Mouse (Mus musculus): ENCODE data around the gene Tmem72.

The Tmem72 gene

DNA sequence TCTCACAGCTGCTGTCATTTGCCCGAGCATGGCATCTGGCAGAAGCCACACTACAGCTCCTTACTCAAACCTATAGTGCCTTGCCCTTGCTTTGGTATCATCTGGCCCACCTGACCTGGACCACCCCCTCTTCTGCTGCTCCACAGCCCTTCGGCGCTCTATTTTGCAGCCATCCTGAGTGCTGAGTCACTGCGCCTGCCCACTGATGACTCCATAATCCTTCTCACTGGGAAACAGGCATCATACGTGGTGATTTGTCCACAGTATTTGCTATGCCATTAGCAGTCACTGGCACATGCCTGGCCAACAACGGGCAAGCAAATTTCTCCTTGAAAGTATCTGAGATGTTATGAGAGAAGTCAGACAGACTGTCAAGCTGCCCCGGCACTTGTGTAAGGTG lies 66.9 kb downstream of the Tmem72 start:
- no peak for DNase-seq (ENCODE audit: low read depth, low spot score)

DNA sequence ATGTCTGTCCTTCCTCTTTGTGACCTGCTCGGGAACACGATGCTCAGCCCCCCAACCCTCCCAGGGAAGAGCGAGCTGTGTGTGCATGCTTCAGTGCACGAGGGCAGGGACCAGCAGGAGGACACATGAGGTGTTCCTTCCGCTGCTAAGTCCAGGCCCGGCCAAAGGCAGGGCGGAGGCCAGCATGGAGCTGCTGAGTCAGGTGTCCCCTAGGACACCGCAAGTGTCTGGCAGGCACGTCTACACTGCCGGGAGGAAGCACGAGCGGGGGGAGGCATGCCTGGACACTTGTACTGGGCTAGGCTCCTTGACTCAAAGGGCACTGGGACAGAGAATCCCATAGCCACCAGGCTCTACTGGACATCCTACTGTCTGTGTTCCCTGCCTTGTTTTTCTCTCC lies 69.0 kb downstream of the Tmem72 start:
- no peak for DNase-seq (ENCODE audit: low read depth, low spot score)

DNA sequence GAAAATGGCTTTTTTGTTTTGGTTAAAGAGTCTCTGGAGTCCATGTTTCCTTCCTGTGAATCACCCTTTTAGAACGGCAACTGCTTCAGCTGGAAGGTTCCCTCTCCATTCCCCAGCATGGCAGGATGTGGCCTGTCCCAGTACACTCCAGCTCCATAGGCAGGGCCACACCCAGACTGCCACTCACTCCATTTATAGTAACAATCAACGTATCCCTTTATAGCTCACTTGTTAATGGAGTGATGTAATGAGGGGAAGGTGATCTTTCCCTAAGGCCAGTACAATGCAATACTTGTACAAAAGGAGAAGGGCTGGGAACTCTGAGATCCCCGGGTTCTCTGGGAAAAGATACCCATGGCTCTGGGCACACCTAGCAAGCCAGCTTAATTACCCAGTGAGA lies 72.4 kb downstream of the Tmem72 start:
- DNase-seq (ENCODE audit: low read depth, low spot score) = no peak

DNA sequence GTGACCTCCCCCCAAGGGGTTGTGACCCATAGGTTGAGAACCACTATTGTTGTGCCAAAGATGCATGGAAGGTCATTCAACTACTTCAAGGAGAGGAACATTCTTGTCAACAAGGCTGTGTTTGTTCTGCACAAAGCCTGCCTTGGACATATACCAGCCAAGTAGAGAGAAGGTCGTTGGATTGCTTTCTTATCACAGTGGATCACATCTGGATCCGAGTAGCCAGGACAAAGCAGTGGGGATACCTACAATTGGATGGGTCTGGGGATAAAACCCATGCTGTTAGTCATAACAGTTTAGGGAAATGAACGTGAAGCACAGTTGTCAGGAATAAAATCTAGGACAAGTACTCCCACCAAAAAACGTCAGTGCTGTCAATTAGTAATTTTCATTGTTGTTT lies 72.8 kb downstream of the Tmem72 start:
- DNase-seq (ENCODE audit: low read depth, low spot score) = no peak

DNA sequence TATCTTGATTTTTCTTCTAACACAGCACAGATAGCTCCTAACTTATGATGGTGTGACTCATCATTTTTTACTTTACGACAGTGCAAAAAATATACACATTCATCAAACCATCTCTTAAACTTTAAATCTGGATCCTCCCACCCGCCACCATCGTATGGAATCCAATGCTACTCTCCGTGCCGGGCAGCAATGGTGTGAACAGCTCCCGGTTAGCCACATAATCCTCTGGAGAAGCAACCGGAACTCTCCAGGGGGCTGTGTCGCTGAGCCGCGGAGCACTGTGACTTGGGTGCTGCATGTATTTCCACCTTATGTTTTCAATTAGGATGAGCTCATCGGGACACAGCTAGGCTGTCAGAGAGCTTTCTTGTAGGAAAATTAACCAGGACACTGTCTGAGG lies 73.8 kb downstream of the Tmem72 start:
- no peak for DNase-seq (ENCODE audit: low read depth, low spot score)

DNA sequence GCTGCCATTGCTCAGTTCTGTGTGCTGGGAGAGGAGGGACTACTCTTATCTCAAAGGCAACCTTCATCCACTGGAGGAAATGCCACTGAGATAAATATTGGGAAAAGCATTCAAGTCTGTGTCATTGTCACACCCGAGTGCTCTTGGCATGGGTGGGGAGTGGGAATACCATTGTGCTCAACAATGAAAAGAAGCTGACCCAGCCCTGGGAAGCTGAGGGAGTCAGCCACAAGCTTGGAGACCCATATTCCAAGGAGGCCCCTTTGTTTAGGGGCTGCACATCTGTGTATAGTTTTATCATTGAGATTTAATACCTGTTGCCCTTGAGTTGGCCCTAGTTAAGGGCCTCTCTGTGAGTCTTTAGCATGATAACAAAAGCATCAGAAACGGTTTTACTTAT lies 77.0 kb downstream of the Tmem72 start:
- no peak for DNase-seq (ENCODE audit: low read depth, low spot score)

DNA sequence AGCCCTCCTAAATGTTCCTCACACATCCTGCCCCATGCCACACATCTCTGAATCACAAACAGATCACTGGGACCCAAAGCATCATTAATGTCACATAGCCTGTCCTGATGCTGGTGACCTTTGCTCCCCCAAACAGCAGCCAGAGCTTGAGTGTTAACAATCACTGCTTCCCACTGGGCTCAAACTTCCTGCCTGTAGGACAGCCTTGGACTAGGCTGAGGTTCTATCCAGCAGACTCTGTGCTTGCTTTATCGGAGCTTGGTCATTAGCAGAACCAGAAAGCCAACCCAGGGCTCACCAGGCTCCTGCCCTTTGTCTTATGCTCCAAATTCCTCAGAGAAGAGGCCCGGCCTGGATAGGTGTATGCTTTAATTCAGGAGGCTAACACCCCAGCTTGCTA lies 77.8 kb downstream of the Tmem72 start:
- no peak for DNase-seq (ENCODE audit: low read depth, low spot score)

DNA sequence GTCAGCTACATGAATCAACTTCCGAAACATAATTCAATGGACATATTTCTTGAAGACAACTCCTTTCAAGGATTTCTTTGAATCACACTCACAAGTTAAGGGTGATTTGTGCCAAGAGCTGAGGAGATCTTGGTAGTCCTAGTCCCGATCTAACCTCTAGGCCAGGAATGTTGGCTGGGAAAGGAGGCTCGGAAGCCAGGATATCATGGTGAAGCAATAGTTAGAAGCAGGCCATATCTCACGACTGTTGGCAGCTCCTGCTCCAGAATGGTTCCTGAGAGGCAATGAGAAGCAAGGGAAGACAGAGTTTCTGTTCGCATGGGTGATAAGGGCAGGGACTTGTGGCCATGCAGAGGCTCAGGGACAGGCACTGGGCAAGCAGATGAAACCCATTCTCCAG lies 79.2 kb downstream of the Tmem72 start:
- no peak for DNase-seq (ENCODE audit: low read depth, low spot score)

DNA sequence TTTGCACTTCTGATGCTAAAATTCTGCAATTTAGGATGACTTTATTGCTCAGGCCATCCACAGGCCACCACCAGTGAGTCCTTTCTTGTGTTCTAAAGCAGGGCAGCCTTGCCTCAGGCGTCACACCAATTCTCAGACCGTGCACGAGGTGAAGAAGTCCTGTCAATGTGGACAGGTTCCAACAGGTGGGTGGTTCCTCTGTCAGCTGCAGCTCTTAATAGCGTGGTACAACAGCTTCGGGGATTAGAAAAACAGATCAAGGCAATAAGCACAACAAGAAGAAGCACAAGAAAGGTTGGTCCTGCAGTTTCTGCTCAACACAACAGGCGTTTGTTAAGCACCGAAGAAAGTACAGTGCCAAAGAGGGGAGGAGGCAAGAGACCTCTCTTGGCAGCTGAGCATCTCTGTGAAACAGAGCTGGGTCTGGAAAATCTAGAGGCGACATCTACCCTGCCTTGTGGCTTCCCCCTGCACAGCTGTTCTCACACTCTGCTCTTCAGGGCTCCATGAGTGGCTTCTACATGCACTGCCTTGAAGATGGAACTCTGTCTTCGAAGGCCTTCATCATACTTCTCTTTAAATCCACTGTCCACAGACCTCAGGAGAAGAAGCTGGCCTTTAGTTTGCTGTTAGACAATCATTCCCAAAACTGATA lies 80.0 kb downstream of the Tmem72 start:
- no peak for DNase-seq (ENCODE audit: low read depth, low spot score)

DNA sequence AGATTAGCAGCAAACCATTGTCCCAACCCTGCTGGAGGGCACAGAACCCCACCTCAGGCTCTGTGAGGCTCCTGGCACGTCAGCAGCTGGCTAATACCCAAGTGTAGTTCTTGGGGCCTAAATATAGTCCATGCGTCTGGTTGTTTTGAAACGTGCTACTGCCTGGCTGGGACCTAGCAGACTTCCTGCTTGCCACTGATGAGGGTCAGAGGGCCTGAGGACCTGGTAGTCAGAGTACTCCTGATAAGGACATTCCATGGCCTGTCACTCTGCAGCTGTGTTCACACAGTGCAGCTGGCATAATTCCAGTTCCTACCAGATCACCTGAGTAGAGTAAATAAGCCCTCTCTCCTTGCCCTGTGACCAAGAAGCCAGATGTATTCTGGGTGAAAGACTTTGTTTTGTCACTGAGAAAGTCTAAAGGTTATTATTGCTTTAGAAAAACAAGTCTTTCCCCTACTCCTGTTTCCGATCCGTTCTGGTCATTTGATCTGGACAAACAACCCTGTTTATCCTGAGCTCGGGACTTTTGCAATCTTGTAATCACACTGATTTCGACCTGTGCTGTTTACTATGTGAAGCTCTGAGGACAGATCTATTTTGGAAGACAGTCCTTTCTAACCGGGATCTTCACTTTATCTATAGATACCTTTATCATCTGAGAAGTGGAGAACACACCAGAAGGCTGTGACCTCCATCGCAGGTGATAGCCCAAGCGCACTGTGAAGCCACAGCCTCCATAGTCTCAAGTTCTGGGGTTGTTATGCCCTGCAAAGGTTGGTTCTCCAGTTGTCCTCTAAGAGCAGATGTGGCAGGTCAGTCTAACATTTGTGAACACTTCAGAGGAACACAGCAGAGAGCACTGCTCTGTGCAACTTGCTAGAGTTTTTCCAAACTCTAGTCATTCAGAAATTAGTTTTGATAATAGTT lies 81.2 kb downstream of the Tmem72 start:
- no peak for DNase-seq (ENCODE audit: low read depth, low spot score)

DNA sequence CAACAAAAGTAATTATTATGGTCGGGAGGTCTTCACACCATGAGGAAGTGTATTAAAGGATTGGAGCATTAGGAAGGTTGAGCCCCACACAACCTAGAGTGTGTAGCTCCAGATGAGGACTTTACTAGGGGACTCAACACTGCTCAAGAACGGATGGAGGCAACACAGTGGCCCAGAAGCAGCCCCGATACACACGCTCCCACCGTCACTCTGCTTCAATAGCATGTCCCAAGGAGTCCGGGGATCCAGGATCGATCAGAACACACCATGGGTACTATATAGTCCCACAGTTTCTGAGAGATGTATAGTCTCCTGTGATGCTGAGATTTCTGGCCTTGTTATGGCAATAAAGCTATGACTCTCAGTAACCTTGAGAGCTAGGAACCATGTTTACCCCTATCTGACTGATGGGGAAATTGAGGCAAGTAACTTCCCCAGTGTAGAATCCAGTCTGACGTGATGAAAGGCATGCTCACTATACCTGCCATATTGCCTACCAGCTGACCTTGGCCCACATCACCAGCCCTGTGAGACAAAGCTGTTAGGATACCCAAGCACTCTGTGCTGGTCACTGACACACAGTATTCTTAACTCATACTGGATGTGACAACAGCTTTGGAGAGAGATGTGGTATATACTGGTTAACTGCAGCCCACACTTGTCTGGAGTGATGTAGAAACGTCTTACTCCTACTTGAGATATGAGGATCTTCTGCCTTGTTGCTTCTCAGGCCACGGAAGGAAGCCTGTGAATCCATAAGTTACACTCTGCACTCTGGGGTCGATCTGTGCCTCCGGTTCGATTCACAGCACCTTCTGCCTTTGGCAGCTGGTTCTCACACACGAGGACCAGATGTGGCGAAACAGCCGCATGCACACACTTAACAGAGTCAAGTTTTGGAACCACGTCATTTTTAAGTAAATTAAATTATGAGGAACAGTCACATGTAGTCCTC lies 82.7 kb downstream of the Tmem72 start:
- DNase-seq (ENCODE audit: low read depth, low spot score) = no peak

DNA sequence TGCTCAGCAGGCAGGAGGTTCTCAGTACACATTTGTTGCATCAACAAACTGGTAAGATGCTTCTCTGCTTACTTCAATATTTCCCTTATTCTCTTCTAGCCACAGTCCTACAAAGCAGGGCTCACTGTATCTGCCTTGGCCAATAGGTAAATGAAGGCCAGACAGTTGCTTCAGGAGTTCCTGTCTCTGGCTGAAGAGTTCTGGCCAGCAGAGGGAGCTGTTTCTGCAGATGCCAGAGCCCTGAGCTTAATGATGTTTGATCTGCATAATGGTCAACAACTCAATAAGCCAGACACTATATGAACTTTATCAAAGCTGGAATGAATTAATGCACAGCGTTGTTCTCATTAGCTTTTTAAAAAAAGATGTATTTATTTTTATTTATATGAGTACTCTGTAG lies 84.6 kb downstream of the Tmem72 start:
- DNase-seq (ENCODE audit: low read depth, low spot score) = peak; percentile 82

DNA sequence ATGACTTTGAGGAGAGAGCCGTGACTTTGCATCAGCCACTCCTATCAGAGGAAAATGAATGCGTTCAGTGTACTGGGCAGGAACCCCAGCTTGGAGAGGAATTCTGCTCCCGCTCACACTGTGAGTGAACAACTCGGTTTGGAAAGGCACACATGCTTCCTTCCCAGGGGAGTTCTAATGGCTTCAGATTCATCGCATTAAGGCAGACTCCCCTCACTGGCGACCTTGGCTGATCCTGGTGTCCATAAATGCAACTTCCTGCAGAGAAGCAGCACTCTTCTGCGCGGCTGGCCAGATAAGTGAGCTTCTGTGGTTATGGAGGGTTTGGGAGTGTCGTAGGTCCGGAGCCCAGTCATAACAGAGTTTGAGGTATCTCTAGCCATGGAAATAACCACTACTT lies 86.9 kb downstream of the Tmem72 start:
- no peak for DNase-seq (ENCODE audit: low read depth, low spot score)
